Mouse (Mus musculus) ovary, adult 18-20 months (tissue): ENCODE data around the gene Apoh.
A peak's percentile ranks its signal among the peaks of the same experiment; 100 is the strongest.

Experiments
- DNase-seq: peaks from one replicate; pipeline ENCODE4 v3.0.0; 2022; ENCODE audit warnings: low spot score, mixed read lengths

Apoh gene

DNA sequence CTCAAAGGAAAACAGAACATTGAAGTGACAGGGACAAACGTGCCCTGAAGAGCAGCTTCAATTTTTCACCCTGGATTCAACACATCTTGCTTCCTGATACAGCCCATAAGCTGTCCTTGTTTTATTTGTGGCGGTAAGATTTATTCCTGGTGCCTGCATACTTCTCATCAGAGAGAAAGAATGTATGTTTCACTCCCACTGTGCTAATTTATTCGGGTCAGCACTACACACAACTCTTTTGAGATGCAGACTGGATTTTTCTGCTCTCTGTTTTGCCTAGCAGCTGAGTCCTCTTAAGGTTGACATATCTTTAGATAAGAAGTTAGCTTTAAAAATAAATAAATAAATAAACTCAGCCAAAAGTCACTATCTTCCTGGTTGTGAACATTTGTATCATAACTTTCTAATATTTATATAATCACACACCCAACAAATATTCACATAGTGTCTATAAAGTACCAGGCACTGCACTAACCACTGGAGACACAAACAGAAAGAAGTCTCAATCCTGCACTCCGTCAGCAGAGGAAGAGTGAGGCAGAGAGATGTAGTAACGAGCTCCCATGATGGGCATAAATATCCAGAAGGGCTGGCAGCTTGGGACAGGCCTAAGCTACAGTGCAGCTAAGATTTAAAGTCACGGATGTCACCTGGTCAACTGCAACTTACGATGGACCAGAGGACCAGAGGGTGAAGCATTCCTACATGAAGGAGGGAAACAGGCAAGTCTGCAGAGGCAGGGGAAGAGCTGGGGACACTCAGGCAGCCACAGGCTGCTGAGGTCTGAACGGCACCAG lies 9.4 kb upstream of the Apoh start:
- no peak for DNase-seq

DNA sequence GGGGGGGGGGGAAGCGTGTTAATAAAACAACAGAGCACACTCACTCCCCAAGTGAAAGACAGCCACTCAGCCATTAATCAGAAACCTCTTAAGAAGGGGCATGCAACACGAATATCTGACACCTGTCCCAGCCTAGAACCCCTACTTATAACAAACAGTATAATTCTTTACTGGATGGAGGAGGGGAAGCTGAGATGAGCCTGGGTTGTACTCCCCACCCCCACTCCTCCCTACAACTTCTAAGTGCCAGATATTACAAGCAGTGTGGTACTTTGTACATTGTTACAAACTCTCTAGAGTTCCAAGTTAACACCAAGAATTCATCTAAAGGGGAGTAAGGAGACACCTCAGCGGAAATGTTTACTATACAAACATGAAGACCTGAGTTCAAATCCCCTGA lies 8.5 kb upstream of the Apoh start:
- DNase-seq, result no peak

DNA sequence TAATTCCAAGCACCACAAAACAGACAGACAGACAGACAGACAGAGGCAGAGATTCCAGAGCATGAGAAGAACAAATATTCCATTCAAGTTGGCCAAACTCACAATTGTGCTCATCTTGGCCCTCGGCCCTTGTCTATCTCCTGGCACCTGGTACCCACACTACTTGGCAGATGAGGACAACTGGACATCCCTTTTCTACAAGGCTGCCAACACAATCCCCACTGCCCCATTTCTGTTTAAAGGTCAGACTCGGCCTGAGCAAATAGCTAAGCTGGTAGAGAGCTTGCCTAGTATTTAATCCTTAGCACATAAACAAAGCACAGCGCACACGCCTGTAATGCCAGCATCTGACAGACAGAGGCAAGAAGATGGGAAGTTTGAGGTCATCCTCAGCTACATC lies 7.6 kb upstream of the Apoh start:
- no peak for DNase-seq

GRCm38 (mm10) chr11:108336445-108336844 lies 6.7 kb upstream of the Apoh start:
- no peak for DNase-seq

- DNase-seq, result no peak
Measured at GRCm38 (mm10) chr11:108340293-108340692, 2.9 kb upstream of the Apoh start.

GRCm38 (mm10) chr11:108341783-108342182 lies 1.4 kb upstream of the Apoh start:
- no peak for DNase-seq

DNA sequence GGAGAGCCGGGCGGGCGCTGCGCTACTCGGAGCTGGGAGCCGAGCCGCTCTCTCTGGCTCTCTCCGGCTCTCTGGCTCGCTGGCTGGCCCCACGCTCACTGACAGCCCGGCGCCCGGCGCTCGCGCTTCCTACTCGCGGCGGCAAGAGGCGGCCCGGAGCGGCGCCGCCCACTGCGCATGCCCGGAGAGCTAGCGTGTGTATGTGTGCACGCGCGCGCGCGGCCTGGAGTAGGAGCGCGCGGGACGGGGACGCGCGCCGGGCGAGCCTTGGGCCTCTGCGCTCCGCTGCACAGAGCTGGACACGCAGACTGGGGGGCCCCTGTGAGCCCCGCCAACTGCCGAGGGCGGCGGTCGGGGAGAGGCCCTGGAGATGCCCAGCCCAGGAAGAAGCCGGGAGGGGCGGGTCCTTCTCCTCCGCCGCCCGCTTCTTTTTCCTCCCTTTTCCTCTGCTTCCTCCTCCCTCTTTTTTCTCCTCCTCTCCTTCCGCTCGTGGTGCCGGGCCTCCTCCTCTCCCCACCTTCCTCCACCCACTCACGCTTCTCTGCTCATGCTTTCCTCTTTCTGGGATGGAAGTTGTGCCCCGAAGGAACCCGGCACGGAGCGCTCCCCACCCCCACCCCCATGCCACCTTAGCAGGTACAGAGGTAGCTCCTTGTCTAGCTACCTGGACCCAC lies 772 bp downstream of the Apoh start, which contains the start of gene Prkca:
Prkca (minus strand) TSS at position 140 of the 674 bp plus-strand sequence.
- peak; percentile 85 for DNase-seq

DNA sequence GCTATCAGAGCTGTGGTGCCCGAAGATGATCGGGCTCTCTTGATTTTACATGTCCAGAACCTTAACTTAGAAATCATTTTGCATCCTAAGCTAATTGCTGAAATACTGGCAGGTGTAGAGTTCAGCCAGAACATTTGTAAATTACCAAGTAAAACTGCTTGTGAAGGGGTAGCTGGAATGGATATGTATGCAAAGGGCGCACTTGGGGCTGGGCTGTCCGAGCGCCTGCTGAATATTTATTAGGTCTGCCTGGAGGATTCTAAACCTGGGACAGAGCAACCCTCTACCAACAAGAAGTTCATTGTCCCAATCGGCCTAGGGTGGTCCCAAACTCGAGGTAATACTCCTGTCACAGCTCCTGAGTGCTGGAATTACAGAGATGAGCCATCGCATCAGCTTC lies 1.6 kb downstream of the Apoh start:
- DNase-seq, result no peak

DNA sequence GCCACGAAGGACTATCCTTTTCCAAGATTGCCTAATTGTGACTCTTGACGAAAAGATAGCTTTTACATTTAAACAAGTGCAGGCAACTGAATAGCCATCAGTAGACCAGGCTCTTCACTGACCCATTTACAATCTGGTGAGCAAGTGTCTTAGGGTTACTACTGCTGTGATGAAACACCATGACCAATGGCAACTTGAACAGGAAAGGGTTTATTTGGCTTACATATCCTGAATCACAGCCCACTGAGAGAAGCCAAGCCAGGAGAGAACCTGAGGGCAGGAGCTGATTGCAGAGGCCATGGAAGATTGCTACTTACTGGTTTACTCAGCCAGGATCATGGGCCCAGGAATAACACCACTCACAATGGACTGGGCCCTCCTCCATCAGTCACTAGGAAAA lies 2.2 kb downstream of the Apoh start:
- no peak for DNase-seq

GRCm38 (mm10) chr11:108350799-108351198 lies 7.6 kb downstream of the Apoh start:
- DNase-seq, result no peak

DNA sequence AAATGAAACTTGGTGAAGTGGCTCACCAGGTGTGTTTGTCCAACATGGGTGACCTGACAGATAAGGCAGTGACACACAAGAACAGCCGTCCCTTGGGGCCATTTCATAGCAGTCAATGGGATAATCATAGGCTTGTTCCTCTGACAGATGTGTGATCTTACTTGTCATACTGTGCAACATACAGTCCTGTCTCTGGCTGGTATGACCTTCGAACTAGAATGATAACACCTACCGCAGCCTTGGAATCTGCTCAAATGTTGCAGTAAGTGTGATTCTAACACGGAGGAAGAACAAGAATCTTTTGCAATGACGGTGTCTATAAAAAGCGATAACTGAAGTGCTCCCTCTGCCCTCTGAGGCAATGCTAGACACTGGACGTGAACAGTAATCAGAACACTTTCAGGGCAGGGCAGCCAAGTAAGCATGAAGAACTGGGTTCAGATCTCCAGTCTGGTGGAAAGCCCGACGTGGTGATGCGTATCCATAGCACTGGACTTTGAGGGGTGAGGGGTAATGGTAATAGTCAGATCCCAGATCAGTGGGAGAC lies 9.8 kb downstream of the Apoh start:
- DNase-seq, result no peak

GRCm38 (mm10) chr11:108356020-108356419 lies 12.9 kb downstream of the Apoh start:
- no peak for DNase-seq

DNA sequence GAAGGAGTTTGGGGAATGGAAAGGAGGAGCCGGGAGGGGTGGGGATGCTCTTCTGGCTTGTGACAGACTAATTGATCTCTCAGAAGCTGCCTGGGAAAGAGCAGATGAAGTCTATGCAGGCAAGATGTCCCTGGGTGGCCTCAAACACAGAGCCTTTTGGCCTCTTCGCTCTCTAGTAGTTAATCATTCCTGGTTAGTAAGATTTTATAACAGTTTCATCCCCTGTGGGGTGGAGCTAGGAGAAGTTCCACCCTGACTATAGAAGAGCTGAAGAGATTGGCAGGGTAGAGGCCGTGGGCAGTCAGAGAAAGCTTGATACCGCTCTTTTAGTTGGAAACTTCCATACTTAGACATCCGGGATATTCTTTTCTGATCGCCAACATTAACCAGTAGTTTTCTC lies 15.8 kb downstream of the Apoh start:
- DNase-seq, result no peak

GRCm38 (mm10) chr11:108360983-108361382 lies 17.8 kb downstream of the Apoh start:
- DNase-seq, result no peak

GRCm38 (mm10) chr11:108362965-108363364 lies 19.8 kb downstream of the Apoh start:
- DNase-seq, result no peak

GRCm38 (mm10) chr11:108363991-108364390 lies 20.8 kb downstream of the Apoh start:
- no peak for DNase-seq

DNA sequence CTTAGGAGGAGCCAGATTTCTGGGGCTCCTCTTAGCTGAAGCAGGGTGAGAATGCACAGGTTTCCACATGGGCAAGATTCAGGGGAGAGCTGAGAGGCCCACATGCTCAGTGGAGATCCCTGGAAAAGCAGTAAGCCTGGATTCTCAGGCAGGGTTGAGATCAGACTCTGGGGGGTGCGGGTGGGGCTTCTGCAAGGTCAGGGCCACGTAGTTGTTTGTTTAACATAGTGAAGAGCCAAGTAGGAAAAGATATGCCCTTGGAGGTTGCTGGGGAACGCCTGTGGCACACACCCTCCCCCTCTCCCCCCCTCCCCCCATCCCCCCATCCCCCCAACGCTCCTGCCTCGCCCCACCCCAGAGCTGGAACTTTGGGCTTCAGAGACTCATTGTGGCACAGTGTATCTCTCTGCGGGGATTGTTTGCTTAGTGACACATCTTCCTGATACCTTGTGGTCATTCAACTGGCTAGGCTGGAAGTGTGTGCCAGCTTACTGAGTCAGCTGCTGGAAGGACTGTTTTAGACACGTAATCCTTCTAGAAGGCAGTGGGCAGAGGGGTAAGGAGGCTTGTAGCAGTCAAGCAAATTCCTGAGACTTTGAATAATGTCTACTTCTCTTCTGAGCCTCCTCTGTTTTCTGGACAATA lies 21.9 kb downstream of the Apoh start:
- peak; percentile 70 for DNase-seq

DNA sequence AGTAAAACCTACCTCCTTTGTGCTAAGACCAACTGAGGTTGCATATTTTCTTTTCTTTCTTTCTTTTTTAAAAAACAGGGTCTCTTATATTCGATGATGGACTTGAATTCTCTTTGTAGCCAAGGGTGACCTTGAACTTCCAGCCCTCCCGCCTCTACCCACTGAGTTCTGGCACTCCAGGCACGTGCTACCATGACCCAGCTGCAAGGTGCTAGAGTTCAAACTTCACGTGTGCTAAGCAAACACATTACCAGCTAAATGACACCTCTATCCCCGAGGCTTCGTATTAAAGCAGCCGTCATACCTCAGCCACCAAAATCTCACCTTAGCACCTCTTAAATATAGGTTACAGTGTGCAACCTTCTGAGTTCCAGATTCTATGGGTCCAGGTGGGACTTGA lies 22.4 kb downstream of the Apoh start:
- DNase-seq, result no peak

DNA sequence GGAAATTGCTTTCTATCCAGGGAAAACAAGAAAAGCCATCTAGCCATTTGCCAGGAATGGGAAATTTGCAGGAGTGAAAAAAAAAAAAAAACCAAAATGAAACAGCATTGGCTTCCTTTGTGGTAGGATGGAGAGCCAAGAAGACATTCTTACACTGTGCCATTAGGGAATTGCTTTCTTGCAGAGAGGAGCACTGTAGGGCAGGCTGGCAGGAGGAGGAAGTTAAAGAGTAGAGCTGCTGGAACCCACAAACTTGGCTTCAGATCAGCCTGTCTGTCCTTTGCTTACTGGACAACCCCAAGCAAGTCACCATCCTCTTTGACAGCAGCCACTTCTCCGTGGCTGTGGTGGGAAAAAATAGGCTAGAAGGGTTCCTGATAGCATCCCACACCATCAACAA lies 23.9 kb downstream of the Apoh start:
- no peak for DNase-seq

DNA sequence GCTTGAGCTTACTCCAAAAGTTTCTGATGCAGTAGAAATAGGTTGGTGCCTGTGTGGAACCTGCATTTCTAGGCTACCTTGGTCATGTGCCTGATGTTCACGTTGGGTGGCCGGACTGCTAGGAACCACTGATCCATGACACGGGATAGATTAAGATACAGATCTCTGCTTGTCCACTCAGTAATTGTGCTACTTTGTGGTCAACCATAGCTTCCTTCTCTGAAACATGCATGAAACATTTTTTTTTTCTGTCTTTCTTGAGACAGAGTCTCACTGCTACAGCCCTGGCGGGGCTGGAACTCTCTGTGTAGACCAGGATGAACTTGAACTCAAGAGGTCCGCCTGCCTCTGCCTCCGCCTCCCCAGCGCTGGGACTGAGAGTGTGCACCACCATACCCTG lies 33.7 kb downstream of the Apoh start:
- no peak for DNase-seq

DNA sequence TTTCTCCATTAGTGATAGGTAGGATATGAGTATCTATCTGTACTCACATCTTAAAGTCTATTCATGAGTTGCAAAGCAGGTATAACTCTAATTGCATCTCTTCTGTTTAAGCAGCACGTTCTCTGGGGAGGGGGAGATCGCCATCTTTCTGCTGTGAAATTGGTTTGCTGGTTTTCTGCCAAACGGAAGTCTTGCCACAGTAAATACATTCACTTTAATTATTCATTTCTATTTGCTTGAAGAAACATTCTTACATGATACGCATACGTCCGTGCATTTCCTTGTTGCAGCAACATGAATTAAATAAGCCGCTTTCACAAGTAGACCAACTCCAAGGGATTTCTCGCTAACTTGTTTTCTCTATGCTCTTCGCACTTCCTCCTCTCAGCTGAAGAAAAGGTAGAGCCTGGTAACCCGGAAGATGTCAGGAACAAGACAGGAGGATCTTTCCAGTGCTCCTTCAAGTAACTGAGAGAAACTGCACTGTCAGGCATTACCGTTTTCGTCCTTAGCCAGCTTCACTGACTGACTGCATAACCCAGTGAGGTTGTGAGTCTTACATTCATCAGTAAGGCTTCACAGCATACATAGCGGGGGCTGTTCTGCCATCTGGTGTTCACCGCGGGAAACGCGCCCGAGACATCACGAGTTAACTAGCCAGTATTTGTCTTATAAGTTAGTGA lies 34.7 kb downstream of the Apoh start:
- DNase-seq, result peak; percentile 43

DNA sequence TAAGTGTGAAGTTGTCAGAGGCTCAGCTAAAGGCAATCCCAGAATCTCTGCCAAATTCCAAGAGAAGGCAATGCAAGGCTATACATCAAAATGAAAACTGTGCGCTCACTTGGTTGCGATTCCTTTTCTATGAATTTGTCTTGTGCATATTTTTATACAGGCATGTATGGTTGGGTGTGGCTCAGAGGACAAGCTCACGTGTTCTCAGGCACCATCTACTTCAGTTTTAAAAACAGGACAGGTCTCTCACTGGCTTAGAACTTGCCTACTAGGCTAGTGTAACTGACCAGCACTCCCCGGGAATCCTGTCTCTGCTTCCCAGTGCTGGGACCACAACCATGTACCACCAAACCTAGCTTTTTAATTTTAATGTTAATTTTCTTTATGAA lies 35.2 kb downstream of the Apoh start:
- no peak for DNase-seq
